Mouse (Mus musculus): Measurements from ENCODE around the gene Snap25.

The Snap25 gene

GRCm38 (mm10) chr2:136714008-136714411 lies 757 bp downstream of the Snap25 start:
- DNase-seq: peak in 1 of 2 experiments; percentile 1

GRCm38 (mm10) chr2:136715531-136715930 lies 2.3 kb downstream of the Snap25 start:
- no peak for DNase-seq

DNA sequence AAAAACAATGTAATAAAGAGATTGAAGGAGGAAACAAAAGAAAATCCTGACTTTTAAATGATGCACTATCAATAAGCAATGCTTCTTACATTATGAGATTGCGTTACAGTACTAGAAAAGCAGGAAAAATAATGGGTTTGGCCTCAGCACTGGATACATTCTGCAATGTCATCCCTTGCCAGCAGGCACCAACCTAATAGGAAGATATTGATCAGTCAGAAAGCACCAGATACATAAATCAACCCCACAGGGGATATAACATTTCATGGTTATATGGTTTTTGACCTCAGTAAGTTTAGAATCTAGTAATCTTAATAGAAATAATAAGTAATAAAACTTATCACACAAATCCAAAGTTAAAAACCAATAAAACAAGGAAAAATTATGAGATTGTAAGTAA lies 3.1 kb downstream of the Snap25 start:
- DNase-seq: no peak

- no peak for DNase-seq
These were observed 7.0 kb downstream of the Snap25 start for GRCm38 (mm10) chr2:136720235-136720634.

DNA sequence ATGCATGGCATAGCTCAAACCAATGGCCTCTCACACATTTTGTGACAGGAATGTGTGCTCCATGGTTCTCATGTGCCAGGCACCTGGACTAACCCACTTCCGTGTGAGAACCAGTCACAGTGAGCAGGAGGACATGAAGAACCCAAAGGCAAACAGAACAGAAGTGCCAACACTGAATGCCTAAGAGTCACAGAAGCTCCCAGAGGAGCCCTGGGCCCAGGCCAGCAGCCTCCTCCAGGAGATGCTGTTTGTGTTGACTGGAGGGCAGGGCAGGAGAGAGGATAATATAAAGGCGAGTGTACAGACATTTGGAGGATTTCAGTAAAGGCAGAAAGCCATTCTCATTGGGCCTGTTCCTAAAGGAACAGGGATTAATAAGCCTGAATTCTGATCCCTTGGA lies 25.0 kb downstream of the Snap25 start:
- DNase-seq: no peak

- no peak for DNase-seq
These were observed 29.0 kb downstream of the Snap25 start for GRCm38 (mm10) chr2:136742230-136742629.

DNA sequence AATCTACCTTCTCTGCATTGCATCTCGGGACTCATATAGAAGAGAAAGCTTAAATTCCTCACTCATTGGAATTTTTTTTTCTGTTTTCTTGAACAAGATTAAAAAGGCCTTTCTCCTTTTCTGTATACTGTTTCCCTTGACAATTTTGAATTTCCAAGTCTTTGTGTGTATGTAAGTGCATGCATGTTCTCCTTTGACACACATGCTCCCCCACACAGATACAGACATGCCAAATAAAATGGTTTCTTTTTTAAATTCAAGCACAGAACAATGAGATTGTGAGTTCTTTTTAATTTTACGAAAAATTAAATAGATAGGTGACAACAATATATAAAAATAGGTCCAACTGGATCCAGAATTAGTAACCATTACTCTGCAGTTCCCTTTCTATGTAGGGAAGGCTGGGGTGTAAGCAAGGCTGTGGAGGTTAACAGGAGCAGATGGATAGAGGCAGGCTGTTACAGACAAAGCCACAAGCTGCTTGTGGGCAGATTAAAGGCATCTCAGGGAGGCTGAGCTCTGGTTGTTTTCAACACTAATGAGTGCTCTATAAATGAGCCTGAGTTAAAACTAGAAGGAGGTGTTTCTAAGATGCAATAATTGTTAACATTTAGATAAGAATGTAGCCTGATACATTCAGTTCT lies 31.6 kb downstream of the Snap25 start:
- no peak for DNase-seq

DNA sequence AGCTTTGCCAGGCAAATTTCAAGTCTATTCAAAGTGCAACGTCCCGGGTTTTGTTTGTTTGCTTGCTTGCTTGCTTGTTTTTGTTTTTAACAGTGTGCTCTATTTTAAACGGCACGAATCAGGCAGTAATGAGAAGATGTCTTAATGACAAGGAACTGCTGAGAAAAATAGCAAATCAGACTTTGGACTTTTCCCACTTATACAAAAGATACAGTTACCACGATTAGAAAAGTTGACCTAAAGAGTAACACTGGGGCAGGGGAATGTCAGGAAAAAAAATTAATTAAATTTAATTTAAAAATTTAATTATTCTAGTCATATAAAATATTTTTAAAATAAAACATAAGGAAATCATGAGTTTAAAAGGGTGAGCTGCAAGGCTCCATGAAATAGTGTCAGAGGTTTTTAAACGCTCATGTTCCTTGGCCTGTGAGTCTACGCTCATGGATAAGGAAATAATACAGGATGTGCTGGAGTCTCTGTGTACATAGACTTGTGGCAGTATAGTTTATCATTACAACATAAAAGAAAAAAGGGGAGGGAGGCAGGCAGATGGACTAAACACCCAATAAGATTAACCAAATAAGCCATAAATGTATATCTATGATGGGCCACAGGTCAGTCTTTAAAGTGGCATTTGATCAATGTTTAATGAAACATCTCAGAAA lies 32.2 kb downstream of the Snap25 start:
- no peak for DNase-seq

GRCm38 (mm10) chr2:136753682-136754081 lies 40.4 kb downstream of the Snap25 start:
- no peak for DNase-seq

DNA sequence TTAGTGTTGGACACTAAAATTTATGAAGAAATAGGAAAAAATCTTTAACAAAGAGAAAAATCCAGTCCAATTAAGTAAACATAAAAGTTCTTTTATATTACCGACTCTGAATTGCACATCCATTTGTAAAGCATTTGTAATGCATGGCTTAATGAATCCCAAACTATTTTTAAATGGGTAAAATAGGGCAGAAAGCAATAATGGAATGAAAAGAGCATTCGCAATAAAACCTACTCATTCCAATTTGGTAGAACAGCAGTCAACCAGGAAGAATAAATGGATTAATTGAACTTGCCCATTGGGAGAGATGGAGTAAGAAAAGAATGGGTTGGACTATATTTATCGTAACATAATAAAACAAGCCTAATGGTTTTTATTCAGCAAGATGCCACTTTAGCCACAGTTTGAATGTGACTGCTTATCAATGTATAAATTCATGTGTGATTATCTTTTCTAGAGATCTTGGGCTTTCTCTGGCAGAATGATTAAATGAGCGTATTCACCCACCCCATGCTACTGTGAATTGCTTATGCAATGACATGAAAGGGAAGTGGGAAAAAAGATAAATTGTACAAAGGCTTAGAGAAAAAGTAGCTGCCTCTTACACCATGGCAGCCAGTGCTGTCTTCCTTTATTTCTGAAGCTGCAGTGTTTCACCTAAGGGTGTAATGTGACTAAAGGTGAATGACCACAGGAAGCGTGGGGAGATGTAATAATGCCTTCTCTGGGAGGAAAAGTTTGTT lies 45.7 kb downstream of the Snap25 start:
- DNase-seq: no peak

- DNase-seq: no peak
These were observed 64.9 kb downstream of the Snap25 start for GRCm38 (mm10) chr2:136778156-136778555.

- no peak for DNase-seq
These were observed 65.4 kb downstream of the Snap25 start for GRCm38 (mm10) chr2:136778674-136779073.

- no peak for DNase-seq
These were observed 67.0 kb downstream of the Snap25 start for GRCm38 (mm10) chr2:136780268-136780667.

- no peak for DNase-seq
These were observed 71.1 kb downstream of the Snap25 start for GRCm38 (mm10) chr2:136784310-136784709.

DNA sequence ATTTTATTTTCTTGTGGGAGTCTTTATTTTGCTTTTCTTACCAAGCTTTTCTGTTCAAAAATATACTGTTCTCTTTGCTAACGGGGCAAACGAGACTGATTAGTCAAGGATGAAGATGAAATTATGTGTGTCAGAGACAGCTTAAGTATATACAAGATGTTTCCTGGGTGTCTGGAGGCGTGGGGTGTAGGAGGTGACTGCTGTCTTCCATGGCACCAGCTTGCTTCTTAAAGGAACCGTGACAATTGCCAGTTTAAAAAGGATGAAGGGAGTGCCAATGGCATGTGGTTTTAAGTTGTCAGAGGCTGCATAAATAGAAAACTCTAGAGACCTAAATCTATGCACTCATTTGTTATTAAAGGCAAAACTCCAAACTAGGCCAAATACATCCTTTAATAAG lies 75.1 kb downstream of the Snap25 start:
- no peak for DNase-seq

GRCm38 (mm10) chr2:136796518-136796917 lies 83.3 kb downstream of the Snap25 start:
- DNase-seq: no peak

DNA sequence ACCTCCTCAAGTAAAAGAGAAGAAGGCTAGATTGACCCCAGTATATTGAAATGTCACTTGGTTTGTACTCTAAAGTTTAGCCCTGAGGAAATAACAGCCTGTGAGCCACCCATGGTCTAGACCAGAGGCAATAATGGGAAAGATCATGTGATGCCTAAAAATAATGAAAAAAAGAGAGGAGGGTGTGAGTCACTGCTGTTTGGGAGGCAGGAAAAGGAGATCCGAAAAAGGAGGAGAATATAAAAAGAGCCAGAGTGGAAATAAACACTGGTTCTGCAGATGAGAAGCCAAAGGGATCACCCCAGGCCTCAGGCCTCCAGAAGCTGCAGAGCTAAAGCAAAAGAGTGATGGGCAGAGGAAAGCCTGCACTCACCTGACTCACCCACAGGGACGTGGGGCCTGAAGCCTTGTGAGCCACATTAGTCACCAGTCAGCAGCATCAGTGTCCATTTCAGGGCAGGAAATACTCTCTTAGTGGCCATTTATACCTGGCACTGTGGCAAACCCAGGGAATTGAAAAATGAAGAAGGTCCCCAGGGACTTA lies 85.7 kb downstream of the Snap25 start:
- DNase-seq: no peak

DNA sequence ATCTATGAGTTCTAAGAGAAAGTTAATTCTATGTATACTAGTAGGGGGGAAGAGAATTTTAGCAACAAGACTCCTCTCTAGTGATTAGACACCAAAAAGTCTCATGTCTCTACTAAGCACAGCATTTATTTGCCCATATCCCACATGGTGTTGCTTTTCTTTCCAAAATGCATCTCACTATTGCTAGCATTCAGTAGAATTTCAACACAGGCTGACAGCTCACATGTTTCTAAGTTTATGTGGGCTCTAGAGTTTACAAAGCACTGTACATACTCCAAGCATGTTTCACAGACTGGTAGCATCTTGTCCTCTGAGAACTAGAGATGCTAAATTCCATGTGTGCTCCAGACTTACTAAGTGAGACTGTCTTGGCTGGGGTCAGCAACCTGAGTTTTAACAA lies 87.8 kb downstream of the Snap25 start:
- no peak for DNase-seq

DNA sequence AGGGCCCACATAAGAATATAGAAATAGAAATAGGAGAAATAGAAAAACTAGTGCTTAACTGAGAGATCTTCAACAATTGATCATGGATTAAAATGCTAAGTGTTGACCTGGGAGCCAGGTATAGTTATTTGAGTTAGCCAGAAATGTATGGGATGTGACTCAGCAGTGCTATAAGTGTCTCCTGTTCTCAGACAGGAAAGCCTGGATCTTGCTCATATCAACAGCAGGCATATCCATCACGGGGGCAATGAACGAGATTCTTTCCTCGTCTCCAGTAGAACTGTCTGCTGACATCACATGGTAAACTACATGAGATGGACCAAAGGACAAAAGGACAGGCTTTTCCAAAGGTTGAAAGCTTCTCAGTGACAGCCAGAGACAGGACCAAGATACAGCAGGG lies 88.8 kb downstream of the Snap25 start:
- DNase-seq: no peak

- no peak for DNase-seq
These were observed 89.9 kb downstream of the Snap25 start for GRCm38 (mm10) chr2:136803142-136803541.

DNA sequence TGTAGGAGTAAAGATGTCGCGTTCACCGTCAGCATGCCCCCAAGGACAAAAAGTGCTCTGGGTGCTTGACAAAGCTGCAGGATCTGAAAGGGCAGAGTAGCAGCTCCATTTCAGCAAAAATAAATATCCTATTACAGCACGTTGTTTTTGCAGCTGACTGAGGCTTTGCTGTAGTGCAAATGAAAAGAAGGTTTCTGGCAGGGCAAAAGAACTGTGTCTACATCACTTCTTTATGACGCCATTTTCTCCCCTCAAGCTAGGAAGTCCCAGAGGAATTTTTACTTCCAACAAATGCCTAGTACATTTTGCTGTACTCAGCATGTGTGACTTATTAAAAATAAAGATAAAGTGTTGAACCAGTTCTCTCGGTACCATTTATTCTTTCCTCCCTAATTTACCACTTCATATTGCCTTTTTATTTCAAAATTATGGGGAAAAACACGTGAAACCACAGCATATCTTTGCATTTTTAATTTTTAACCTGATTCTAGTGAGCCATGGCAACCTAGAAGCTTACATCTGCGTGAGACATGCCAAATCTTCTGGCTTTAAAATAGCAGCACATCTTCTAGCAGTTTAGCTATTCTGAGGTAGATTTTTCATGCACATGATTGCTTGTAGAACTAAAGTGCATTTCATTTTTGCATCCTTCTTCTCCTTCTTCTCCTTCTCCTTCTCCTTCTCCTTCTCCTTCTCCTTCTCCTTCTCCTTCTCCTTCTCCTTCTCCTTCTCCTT lies 94.9 kb downstream of the Snap25 start:
- no peak for DNase-seq

DNA sequence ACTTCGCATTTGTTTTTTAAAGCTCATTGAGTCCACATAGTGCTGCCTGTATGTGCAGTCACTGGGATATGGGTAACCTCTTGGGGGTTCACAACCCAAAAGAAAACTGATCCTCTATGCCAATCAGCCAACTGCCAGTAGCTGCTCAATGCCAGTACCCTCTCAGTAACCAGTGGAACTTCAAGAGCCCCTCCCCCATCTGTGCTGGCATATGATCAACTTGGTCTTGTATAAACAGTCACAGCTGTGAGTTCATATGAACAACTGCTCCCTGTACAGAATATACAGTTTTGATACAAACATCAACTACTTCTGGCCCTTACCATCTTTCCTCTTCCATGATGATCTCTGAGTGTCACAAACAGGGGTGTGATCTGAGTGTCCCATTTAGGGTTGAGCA lies 98.1 kb downstream of the Snap25 start:
- DNase-seq: no peak

Measured in B cell, adult 2 months (primary cell).